8 mouse cellular contexts compared by ENCODE assay signal in the genomic region with DNA sequence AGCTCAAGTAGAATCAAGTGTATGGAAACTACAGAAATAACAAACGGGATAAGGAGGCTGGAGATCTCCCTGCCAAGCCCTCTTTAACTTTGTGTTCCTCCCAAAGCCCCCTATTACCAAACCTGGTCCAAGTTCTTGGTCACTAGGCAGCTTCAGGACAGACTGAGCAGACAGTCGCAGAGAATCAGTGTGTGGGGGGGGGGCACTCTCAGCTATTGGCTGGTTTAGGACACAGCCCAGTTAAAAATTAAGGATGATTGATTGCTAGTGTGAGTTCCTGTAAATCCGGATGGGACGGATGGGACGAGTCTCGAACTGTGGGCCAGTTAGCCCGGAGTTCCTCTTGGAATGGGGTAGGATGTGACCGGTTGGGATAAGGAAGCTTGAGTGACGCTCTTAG. TPM values are rescaled to one million over a fixed set of nuclear protein-coding genes. Genes with fewer than 3 reads are reported as not detected.
A peak's percentile ranks its signal among the peaks of the same experiment; 100 is the strongest.
DNase-seq lines count a peak whose midpoint lies in the region; ATAC-seq and TF ChIP-seq lines count a peak whose summit lies in the region.

TSS of gene Serping1 (minus strand) at position 204 of the 400 bp plus-strand sequence.

- no peak for TF ChIP-seq CTCF in kidney, adult 2 months (conservative IDR thresholded peaks at IDR 0.05; ENCODE audit: insufficient read depth, insufficient read length, low read depth, low read length)
- no peak for TF ChIP-seq CTCF in intestine, postnatal 0 days (IDR thresholded peaks at IDR 0.05; ENCODE audit: low read depth)

- peak within 1 kb of the TSS; percentile 42 for H3K4me2 ChIP-seq in intestine, postnatal 0 days (replicated peaks; ENCODE audit: low read depth)

- H3K4me3 ChIP-seq in kidney, adult 2 months (ENCODE audit: insufficient read depth, low read depth, low read length) = peak within 1 kb of the TSS; percentile 44
- peak within 1 kb of the TSS; percentile 44 for H3K4me3 ChIP-seq in brown adipose tissue, adult 24 weeks (ENCODE audit: insufficient read depth, low read depth, low read length)
- H3K4me3 ChIP-seq in intestine, postnatal 0 days (ENCODE audit: low read depth, low read length) = peak within 1 kb of the TSS; percentile 23

- 63% methylated on average over 9 of the region's 9 CpGs for WGBS in kidney, adult 2 months
- WGBS in intestine, postnatal 0 days = 54% methylated on average over 9 of the region's 9 CpGs

- H3K9ac ChIP-seq in intestine, postnatal 0 days (ENCODE audit: low read depth, low read length) = no peak within 1 kb of the TSS

- ATAC-seq in intestine, postnatal 0 days = no peak
- ATAC-seq in megakaryocyte progenitor cell, adult 5-6 weeks (replicated peaks; ENCODE audit: poor library complexity) = no peak

- H3K27me3 ChIP-seq in kidney, adult 2 months (replicated peaks; ENCODE audit: control insufficient read depth, insufficient read depth, low read length) = no peaks in the 10 kb centered on the region
- no peaks in the 10 kb centered on the region; the same call in 1 of the 2 replicates for H3K27me3 ChIP-seq in intestine, postnatal 0 days (replicated peaks; ENCODE audit: control insufficient read depth, insufficient read depth, low read length)

- H3K4me1 ChIP-seq in kidney, adult 2 months (ENCODE audit: control insufficient read depth, insufficient read depth, low read length) = no peaks in the 10 kb centered on the region
- no peaks in the 10 kb centered on the region for H3K4me1 ChIP-seq in brown adipose tissue, adult 24 weeks (ENCODE audit: control insufficient read depth, insufficient read depth, insufficient read length, low read length)
- no peaks in the 10 kb centered on the region for H3K4me1 ChIP-seq in intestine, postnatal 0 days (replicated peaks; ENCODE audit: control insufficient read depth, insufficient read depth, low read length)

- DNase-seq in kidney, adult 2 months = peak; percentile 14
- DNase-seq in kidney, postnatal 25 days = no peak
- DNase-seq in gastrocnemius, postnatal 4 days (ENCODE audit: low spot score in 2 of 2) = no peak
- peak; percentile 45 for DNase-seq in neural tube, embryonic 10.5 days (ENCODE audit: extremely low spot score, low spot score)
- DNase-seq in retina, embryonic 14.5 days (ENCODE audit: low spot score) = no peak

- no peak for TF ChIP-seq POLR2A in kidney, adult 2 months (IDR thresholded peaks at IDR 0.05; ENCODE audit: low read depth, low read length)

- H3K27ac ChIP-seq in kidney, adult 2 months (ENCODE audit: insufficient read depth, low read depth, low read length) = peak within 1 kb of the TSS; percentile 19; the same call in 1 of the 2 replicates
- 0 out of 2 replicates have a peak within 1 kb of the TSS, but pooled peaks have one; percentile 27 for H3K27ac ChIP-seq in brown adipose tissue, adult 24 weeks (replicated peaks; ENCODE audit: low read depth, low read length)
- peak within 1 kb of the TSS; percentile 54 for H3K27ac ChIP-seq in intestine, postnatal 0 days (ENCODE audit: low read depth, low read length)

- no peaks in the 10 kb centered on the region for H3K36me3 ChIP-seq in kidney, adult 2 months (ENCODE audit: control insufficient read depth, insufficient read depth, low read length)
- H3K36me3 ChIP-seq in intestine, postnatal 0 days (ENCODE audit: control insufficient read depth, insufficient read depth) = no peaks in the 10 kb centered on the region

- no peaks in the 10 kb centered on the region for H3K9me3 ChIP-seq in intestine, postnatal 0 days (ENCODE audit: control insufficient read depth)

RNA-seq across cellular contexts. Expression of gene Serping1, which starts in this region (rescaled TPM):
- polyA plus RNA-seq in kidney, adult 2 months (2012; rRNA removed) = 232 and 288 TPM in 2 replicates
- 74.6 and 108 TPM in 2 replicates for polyA plus RNA-seq in brown adipose tissue, adult 24 weeks (2012; ENCODE audit: insufficient read depth, insufficient read length, missing spikeins)
- total RNA-seq in gastrocnemius, postnatal 4 days (2021) = 10 to 100 TPM; 67.9 to 78.7 TPM
- polyA plus RNA-seq in intestine, postnatal 0 days (2015; fragmentation: Nextera tagmentation; extraction: Ambion mirVana) = 49.4 and 50.7 TPM in 2 replicates
- 0.22 TPM in 1 of 2 replicates, not detected in the other for total RNA-seq in megakaryocyte progenitor cell, adult 5-6 weeks (2015)
- not detected in 2 replicates for total RNA-seq in megakaryocyte progenitor cell, adult 5-6 weeks (2017)

Comparison
In these comparisons a context has a peak if more than half of its experiments do, and no peak if none do; other contexts are left out.
1. RNA of gene Serping1 (total RNA-seq): 67.9 to 78.7 TPM in gastrocnemius, postnatal 4 days; 0.22 TPM in megakaryocyte progenitor cell, adult 5-6 weeks; every median in the first group is over 10 times any median in the second.
2. DNase-seq: peak in kidney, adult 2 months (single experiment) and neural tube, embryonic 10.5 days (single experiment); none in kidney, postnatal 25 days (0 of 2), gastrocnemius, postnatal 4 days (0 of 2) and retina, embryonic 14.5 days (single experiment).
3. Peak in every context shown above with its lines, with median percentiles within 50 percentile points of each other: H3K27ac ChIP-seq and H3K4me3 ChIP-seq.